In the genomic region with DNA sequence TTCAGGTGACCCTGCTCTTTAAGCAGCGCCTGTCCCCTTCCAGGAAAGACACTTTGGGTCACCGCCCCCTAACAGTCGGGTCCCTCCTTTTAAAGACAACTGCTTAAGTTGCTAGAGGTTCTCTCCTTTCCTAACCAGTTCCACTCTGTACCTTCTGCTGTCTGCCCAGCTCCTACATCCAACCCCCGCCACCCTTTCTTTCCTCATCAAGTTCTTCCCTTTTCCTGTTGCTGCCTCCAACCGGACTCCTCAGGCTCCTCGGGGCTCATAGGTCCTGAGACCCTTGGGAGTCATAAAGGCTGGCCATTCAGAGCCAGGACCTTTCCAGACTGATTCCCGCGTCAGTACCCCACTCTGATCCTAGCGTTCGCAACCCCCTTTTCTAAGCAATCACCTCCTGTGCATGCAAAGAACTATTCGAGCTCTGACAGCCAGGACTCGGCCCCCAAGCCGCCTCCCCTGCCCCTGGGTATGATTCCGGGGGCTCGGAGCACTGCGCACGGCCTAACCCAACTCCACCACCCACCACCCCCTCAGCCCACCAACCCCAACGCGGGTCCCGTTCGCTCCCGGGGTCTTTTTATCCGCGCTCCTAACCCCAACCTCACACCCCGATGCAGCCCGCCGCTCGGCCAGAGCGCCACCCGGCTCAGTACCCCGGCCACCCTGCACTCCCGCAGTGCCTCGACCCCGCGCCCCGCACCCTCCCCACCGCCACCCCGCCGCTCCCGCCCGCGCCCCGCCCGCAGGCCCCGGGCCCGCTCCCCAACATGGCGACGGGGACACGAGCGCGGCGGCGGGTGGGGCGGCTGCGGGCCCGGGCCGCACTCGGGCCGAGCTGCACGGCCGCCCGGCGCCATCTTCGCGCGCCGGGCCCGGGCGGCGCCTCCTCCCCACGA, we compare ENCODE assay signal across 8 mouse cellular contexts. TPM values are rescaled to one million over a fixed set of nuclear protein-coding genes. Genes with fewer than 3 reads are reported as not detected.
DNase-seq lines count a peak whose midpoint lies in the region; ATAC-seq and TF ChIP-seq lines count a peak whose summit lies in the region.

No protein-coding gene starts in this region.

- H3K36me3 ChIP-seq in G1E (replicated peaks): peaks cover 7% of the 10 kb centered on the region
- no peaks in the 10 kb centered on the region for H3K36me3 ChIP-seq in forebrain, embryonic 11.5 days (ENCODE audit: control insufficient read depth, insufficient read depth, low read length)
- no peaks in the 10 kb centered on the region for H3K36me3 ChIP-seq in heart, postnatal 0 days (replicated peaks; ENCODE audit: control insufficient read depth, insufficient read depth, low read length)
- no peaks in the 10 kb centered on the region for H3K36me3 ChIP-seq in lung, embryonic 15.5 days

- H3K4me3 ChIP-seq in G1E (ENCODE audit: low read depth, low read length): peak overlapping the region; percentile 84
- H3K4me3 ChIP-seq in forebrain, embryonic 11.5 days (ENCODE audit: low read depth, low read length): peak overlapping the region; percentile 95
- peak overlapping the region; percentile 98 for H3K4me3 ChIP-seq in heart, postnatal 0 days (ENCODE audit: low read depth, low read length)
- H3K4me3 ChIP-seq in lung, embryonic 15.5 days: peak overlapping the region; percentile 96

- H3K27ac ChIP-seq in forebrain, embryonic 11.5 days (ENCODE audit: low read depth, low read length): peak overlapping the region; percentile 75
- H3K27ac ChIP-seq in heart, postnatal 0 days (ENCODE audit: low read depth): peak overlapping the region; percentile 95
- peak overlapping the region; percentile 85 for H3K27ac ChIP-seq in lung, embryonic 15.5 days

- H3K4me1 ChIP-seq in G1E (ENCODE audit: insufficient read depth, low read depth, low read length): peaks cover 24% of the 10 kb centered on the region
- peaks cover 7% of the 10 kb centered on the region; the same call in 1 of the 2 replicates for H3K4me1 ChIP-seq in forebrain, embryonic 11.5 days (replicated peaks; ENCODE audit: control insufficient read depth, insufficient read depth, low read length)
- H3K4me1 ChIP-seq in heart, postnatal 0 days (ENCODE audit: control insufficient read depth, insufficient read depth): peaks cover 13% of the 10 kb centered on the region; the same call in 1 of the 2 replicates
- peaks cover 27% of the 10 kb centered on the region for H3K4me1 ChIP-seq in lung, embryonic 15.5 days

- peak; percentile 50 for DNase-seq in G1E (ENCODE audit: low spot score)
- peak; percentile 29 for DNase-seq in c-Kit-positive CD71-negative TER-119-negative erythroid progenitor cells, embryonic 14.5 days (ENCODE audit: low read depth)
- DNase-seq in forebrain, embryonic 11.5 days (ENCODE audit: low spot score): peak; percentile 79
- DNase-seq in heart, postnatal 0 days (ENCODE audit: low spot score): peak; percentile 56
- peak; percentile 62 for DNase-seq in kidney, postnatal 14 days
- peak; percentile 56 for DNase-seq in thymus, postnatal 14 days

- WGBS in forebrain, embryonic 11.5 days: 0% methylated on average over 32 of the region's 71 CpGs
- WGBS in heart, postnatal 0 days: 1% methylated on average over 57 of the region's 71 CpGs
- under 1% methylated on average over 46 of the region's 71 CpGs for WGBS in lung, embryonic 15.5 days

- H3K9me3 ChIP-seq in G1E (replicated peaks): no peaks in the 10 kb centered on the region
- H3K9me3 ChIP-seq in forebrain, embryonic 11.5 days (ENCODE audit: control insufficient read depth, low read length): no peaks in the 10 kb centered on the region
- no peaks in the 10 kb centered on the region for H3K9me3 ChIP-seq in heart, postnatal 0 days (replicated peaks; ENCODE audit: control insufficient read depth, low read length)
- no peaks in the 10 kb centered on the region for H3K9me3 ChIP-seq in lung, embryonic 15.5 days

- no peak for TF ChIP-seq CTCF in G1E (IDR thresholded peaks at IDR 0.05; ENCODE audit: low read depth, low read length)
- TF ChIP-seq CTCF in heart, postnatal 0 days (IDR thresholded peaks at IDR 0.05; ENCODE audit: low read depth): no peak

- H3K9ac ChIP-seq in forebrain, embryonic 11.5 days (ENCODE audit: low read length): peak overlapping the region; percentile 95
- H3K9ac ChIP-seq in heart, postnatal 0 days (replicated peaks; ENCODE audit: low read depth, low read length): peak overlapping the region; percentile 99
- peak overlapping the region; percentile 96 for H3K9ac ChIP-seq in lung, embryonic 15.5 days

- no peak for TF ChIP-seq EP300 in heart, postnatal 0 days (IDR thresholded peaks at IDR 0.05; ENCODE audit: low read depth)

- 0 out of 2 replicates have a peak, but pooled peaks have one; percentile 22 for ATAC-seq in G1E (ENCODE audit: extremely low read depth, insufficient number of reproducible peaks, low FRiP score, poor library complexity, severe bottlenecking)
- peak; percentile 62 for ATAC-seq in forebrain, embryonic 11.5 days (replicated peaks; ENCODE audit: low FRiP score)
- peak; percentile 69 for ATAC-seq in heart, postnatal 0 days (ENCODE audit: insufficient read depth, low read depth)
- peak; percentile 78 for ATAC-seq in lung, embryonic 15.5 days (ENCODE audit: borderline replicate concordance, extremely low read depth, low FRiP score, low TSS enrichment)
- ATAC-seq in neutrophil, adult 5-6 weeks (ENCODE audit: extremely low read depth, insufficient number of reproducible peaks, low FRiP score, poor library complexity, severe bottlenecking): 0 out of 2 replicates have a peak, but pooled peaks have one; percentile 6

- 0 out of 2 replicates have a peak, but pooled peaks cover under 1% of the 10 kb centered on the region for H3K27me3 ChIP-seq in G1E (ENCODE audit: insufficient read depth, low read length)
- H3K27me3 ChIP-seq in forebrain, embryonic 11.5 days (ENCODE audit: control insufficient read depth, insufficient read depth, low read length): no peaks in the 10 kb centered on the region
- no peaks in the 10 kb centered on the region for H3K27me3 ChIP-seq in heart, postnatal 0 days (ENCODE audit: control insufficient read depth, insufficient read depth, low read length)
- H3K27me3 ChIP-seq in lung, embryonic 15.5 days: no peaks in the 10 kb centered on the region

- H3K4me2 ChIP-seq in forebrain, embryonic 11.5 days (ENCODE audit: low read depth, low read length, severe bottlenecking): peak overlapping the region; percentile 80
- peak overlapping the region; percentile 65 for H3K4me2 ChIP-seq in heart, postnatal 0 days (ENCODE audit: low read depth, low read length)
- peak overlapping the region; percentile 72 for H3K4me2 ChIP-seq in lung, embryonic 15.5 days

RNA-seq across cellular contexts. Expression of gene Ncoa6, which starts 0.8 kb away (rescaled TPM):
- 89.8 and 99.2 TPM in 2 replicates for total RNA-seq in G1E (2014; fragmentation: Nextera tagmentation)
- total RNA-seq in G1E (2017): 15.0 and 15.7 TPM in 2 replicates
- polyA plus RNA-seq in G1E (2012): 47.3 and 48.8 TPM in 2 replicates
- 34.3 and 35.6 TPM in 2 replicates for polyA plus RNA-seq in forebrain, embryonic 11.5 days (2014; fragmentation: Nextera tagmentation; extraction: Ambion mirVana)
- total RNA-seq in heart, postnatal 0 days (2014; rRNA removed; ENCODE audit: low replicate concordance): 35.4 and 41.9 TPM in 2 replicates
- 11.4 and 13.4 TPM in 2 replicates for polyA plus RNA-seq in heart, postnatal 0 days (2015; fragmentation: Nextera tagmentation; extraction: Ambion mirVana)
- 13.8 and 16.6 TPM in 2 replicates for polyA plus RNA-seq in lung, embryonic 15.5 days (2015; fragmentation: Nextera tagmentation; extraction: Ambion mirVana)
- 28.5 and 33.2 TPM in 2 replicates for total RNA-seq in neutrophil, adult 5-6 weeks (2017)

RNA-seq across cellular contexts. Expression of gene Acss2, which starts 44.8 kb away (rescaled TPM):
- total RNA-seq in G1E (2014; fragmentation: Nextera tagmentation) (56.9 and 66.9 TPM in 2 replicates), G1E (2017) (69.8 and 78.6 TPM in 2 replicates)
- polyA plus RNA-seq in G1E (2012): 32.9 and 42.0 TPM in 2 replicates
- polyA plus RNA-seq in forebrain, embryonic 11.5 days (2014; fragmentation: Nextera tagmentation; extraction: Ambion mirVana): 20.6 and 22.9 TPM in 2 replicates
- 40.5 and 47.9 TPM in 2 replicates for total RNA-seq in heart, postnatal 0 days (2014; rRNA removed; ENCODE audit: low replicate concordance)
- 20.1 and 22.2 TPM in 2 replicates for polyA plus RNA-seq in heart, postnatal 0 days (2015; fragmentation: Nextera tagmentation; extraction: Ambion mirVana)
- 8.5 and 9.8 TPM in 2 replicates for polyA plus RNA-seq in lung, embryonic 15.5 days (2015; fragmentation: Nextera tagmentation; extraction: Ambion mirVana)
- total RNA-seq in neutrophil, adult 5-6 weeks (2017): 24.4 and 25.8 TPM in 2 replicates

RNA-seq across cellular contexts. Expression of gene Ggt7, which starts 45.1 kb away (rescaled TPM):
- total RNA-seq in G1E (2014; fragmentation: Nextera tagmentation): not detected in 2 replicates
- total RNA-seq in G1E (2017): not detected in 2 replicates
- not detected in 2 replicates for polyA plus RNA-seq in G1E (2012)
- 10.6 and 11.3 TPM in 2 replicates for polyA plus RNA-seq in forebrain, embryonic 11.5 days (2014; fragmentation: Nextera tagmentation; extraction: Ambion mirVana)
- total RNA-seq in heart, postnatal 0 days (2014; rRNA removed; ENCODE audit: low replicate concordance): 2.9 and 4.7 TPM in 2 replicates
- 0.81 and 0.98 TPM in 2 replicates for polyA plus RNA-seq in heart, postnatal 0 days (2015; fragmentation: Nextera tagmentation; extraction: Ambion mirVana)
- 3.9 and 4.3 TPM in 2 replicates for polyA plus RNA-seq in lung, embryonic 15.5 days (2015; fragmentation: Nextera tagmentation; extraction: Ambion mirVana)
- not detected in 2 replicates for total RNA-seq in neutrophil, adult 5-6 weeks (2017)

Comparison
In these comparisons a context has a peak if more than half of its experiments do, and no peak if none do; other contexts are left out.
1. Peak in every context shown above with its lines: DNase-seq, ATAC-seq, H3K4me3 ChIP-seq and H3K27ac ChIP-seq.
2. ATAC-seq: peak in every context shown above with its lines; median percentile 78 in lung, embryonic 15.5 days; 69 in heart, postnatal 0 days; 62 in forebrain, embryonic 11.5 days; 22 in G1E; 6 in neutrophil, adult 5-6 weeks.
3. DNase-seq: peak in every context shown above with its lines; median percentile 79 in forebrain, embryonic 11.5 days; 62 in kidney, postnatal 14 days; 56 in heart, postnatal 0 days; 56 in thymus, postnatal 14 days; 50 in G1E; 29 in c-Kit-positive CD71-negative TER-119-negative erythroid progenitor cells, embryonic 14.5 days.